Mouse (Mus musculus) bone marrow, adult 2 months (tissue): ENCODE results near the gene Acly. TPM values are rescaled to one million over a fixed set of nuclear protein-coding genes. Genes with fewer than 3 reads are reported as not detected.

Experiments
- H3K27ac ChIP-seq: fragments of 200-500 bp; 2 replicates; pipeline ENCODE4 v1.5.1; 2012; ENCODE audit warnings: low read depth, mild to moderate bottlenecking, control low read depth, inconsistent platforms, low read length; ENCODE audit not compliant: control insufficient read depth, poor library complexity, insufficient read depth
- H3K4me1 ChIP-seq: fragments of 200-500 bp; 2 replicates; pipeline ENCODE4 v1.6.1; 2011; ENCODE audit warnings: low read length; ENCODE audit not compliant: control insufficient read depth, insufficient read depth
- H3K4me3 ChIP-seq: fragments of 200-500 bp; replicated peaks from 2 replicates; pipeline ENCODE3; 2011; ENCODE audit warnings: mild to moderate bottlenecking, low read depth, low read length, control low read depth; ENCODE audit not compliant: control insufficient read depth
- CTCF ChIP-seq: fragments of 200-500 bp; IDR thresholded peaks from 2 replicates; pipeline ENCODE4 v1.5.1; 2011; ENCODE audit warnings: low read length, control low read depth; ENCODE audit not compliant: control insufficient read depth, insufficient read depth
- POLR2A ChIP-seq: fragments of 200-500 bp; IDR thresholded peaks from 2 replicates; pipeline ENCODE4 v1.6.1; 2011; ENCODE audit warnings: low read depth, mild to moderate bottlenecking, control low read depth, low read length, borderline replicate concordance; ENCODE audit not compliant: control insufficient read depth
- WGBS: fragments of 180-500 bp; shearing (Covaris S2); methylation state at CpG from one replicate; pipeline ENCODE4 v1.1.7; 2018; 5-methylcytosine and 5-hydroxymethylcytosine counted together
- polyA plus RNA-seq: library from polyadenylated mRNA; stranded (reverse); fragments of >200 nt; gene quantifications from 2 replicates; pipeline ENCODE4 v1.2.4, GENCODE M21; 2011; ENCODE audit warnings: low replicate concordance; ENCODE audit not compliant: missing spikeins, insufficient read depth, insufficient read length

The Acly gene
- polyA plus RNA-seq, 1 experiment = 31.2 TPM

GRCm38 (mm10) chr11:100569789-100570188, 42.0 kb upstream of the Acly start:
- TF ChIP-seq POLR2A (no peak), CTCF (no peak)
- Histone ChIP-seq H3K4me3 (no peak overlapping the region), H3K27ac (no peak overlapping the region), H3K4me1 (peaks cover 2% of the 10 kb centered on the region; the same call in 1 of the 2 replicates)
- 64% methylated on average over 9 of the region's 9 CpGs for WGBS

GRCm38 (mm10) chr11:100568692-100569091, 40.9 kb upstream of the Acly start:
- Histone ChIP-seq H3K4me1 (peaks cover 2% of the 10 kb centered on the region; the same call in 1 of the 2 replicates), H3K4me3 (no peak overlapping the region), H3K27ac (no peak overlapping the region; the same call in 1 of the 2 replicates)
- 88% methylated on average over 8 of the region's 8 CpGs for WGBS
- TF ChIP-seq CTCF (no peak), POLR2A (no peak)

GRCm38 (mm10) chr11:100567815-100568245, 40.0 kb upstream of the Acly start:
- Histone ChIP-seq H3K4me3 (no peak overlapping the region), H3K27ac (no peak overlapping the region), H3K4me1 (peaks cover 2% of the 10 kb centered on the region; the same call in 1 of the 2 replicates)
- 12% methylated on average over 9 of the region's 9 CpGs for WGBS
- TF ChIP-seq POLR2A (no peak), CTCF (no peak)

GRCm38 (mm10) chr11:100567229-100567628, 39.4 kb upstream of the Acly start:
- TF ChIP-seq CTCF (no peak), POLR2A (no peak)
- no peak overlapping the region for H3K4me3 ChIP-seq
- 9% methylated on average over 5 of the region's 5 CpGs for WGBS
- peaks cover 2% of the 10 kb centered on the region; the same call in 1 of the 2 replicates for H3K4me1 ChIP-seq
- H3K27ac ChIP-seq = no peak overlapping the region

- WGBS = 63% methylated on average over 6 of the region's 6 CpGs
- Histone ChIP-seq H3K4me3 (no peak overlapping the region), H3K27ac (no peak overlapping the region), H3K4me1 (no peaks in the 10 kb centered on the region)
- TF ChIP-seq CTCF (no peak), POLR2A (no peak)
Measured at GRCm38 (mm10) chr11:100564703-100565102, 36.9 kb upstream of the Acly start.

- Histone ChIP-seq H3K4me1 (no peaks in the 10 kb centered on the region), H3K27ac (no peak overlapping the region), H3K4me3 (no peak overlapping the region)
- TF ChIP-seq CTCF = no peak
- TF ChIP-seq POLR2A = no peak
- WGBS = 86% methylated on average over 15 of the region's 15 CpGs
Measured at GRCm38 (mm10) chr11:100564297-100564696, 36.5 kb upstream of the Acly start.

- Histone ChIP-seq H3K4me3 (no peak overlapping the region), H3K4me1 (no peaks in the 10 kb centered on the region), H3K27ac (no peak overlapping the region)
- 72% methylated on average over 5 of the region's 5 CpGs for WGBS
- no peak for TF ChIP-seq CTCF
- no peak for TF ChIP-seq POLR2A
Measured at GRCm38 (mm10) chr11:100561748-100562147, 33.9 kb upstream of the Acly start.

- Histone ChIP-seq H3K27ac (no peak overlapping the region), H3K4me1 (no peaks in the 10 kb centered on the region; the same call in 1 of the 2 replicates), H3K4me3 (no peak overlapping the region)
- WGBS = 81% methylated on average over 7 of the region's 7 CpGs
- TF ChIP-seq CTCF (no peak), POLR2A (no peak)
Measured at GRCm38 (mm10) chr11:100559476-100559875, 31.7 kb upstream of the Acly start.

GRCm38 (mm10) chr11:100557563-100557962, 29.8 kb upstream of the Acly start:
- Histone ChIP-seq H3K27ac (no peak overlapping the region), H3K4me1 (no peaks in the 10 kb centered on the region; the same call in 1 of the 2 replicates), H3K4me3 (no peak overlapping the region)
- TF ChIP-seq CTCF = no peak
- no peak for TF ChIP-seq POLR2A
- 70% methylated on average over 3 of the region's 3 CpGs for WGBS
